Mouse (Mus musculus) liver, postnatal 0 days (tissue): Measurements from ENCODE around the gene Pex7.

Experiments used
- CTCF ChIP-seq: sonication (generic); IDR thresholded peaks from 2 replicates; pipeline ENCODE4 v1.5.1; 2016; ENCODE audit warnings: antibody characterized with exemption, low read depth
- EP300 ChIP-seq: IDR thresholded peaks from 2 replicates; pipeline ENCODE4 v1.6.1; 2016; ENCODE audit warnings: antibody characterized with exemption, low read depth, mild to moderate bottlenecking

GRCm38 (mm10) chr10:19901992-19902391, 5.5 kb downstream of the Pex7 start:
- TF ChIP-seq CTCF (no peak), EP300 (no peak)
